Mouse (Mus musculus) spleen, adult 12 weeks (tissue): ENCODE measurements around the gene Tubb4b.

Experiments used
- DNase-seq: peaks from one replicate; pipeline ENCODE4 v3.0.0; 2022; ENCODE audit warnings: low spot score

The Tubb4b gene

DNA sequence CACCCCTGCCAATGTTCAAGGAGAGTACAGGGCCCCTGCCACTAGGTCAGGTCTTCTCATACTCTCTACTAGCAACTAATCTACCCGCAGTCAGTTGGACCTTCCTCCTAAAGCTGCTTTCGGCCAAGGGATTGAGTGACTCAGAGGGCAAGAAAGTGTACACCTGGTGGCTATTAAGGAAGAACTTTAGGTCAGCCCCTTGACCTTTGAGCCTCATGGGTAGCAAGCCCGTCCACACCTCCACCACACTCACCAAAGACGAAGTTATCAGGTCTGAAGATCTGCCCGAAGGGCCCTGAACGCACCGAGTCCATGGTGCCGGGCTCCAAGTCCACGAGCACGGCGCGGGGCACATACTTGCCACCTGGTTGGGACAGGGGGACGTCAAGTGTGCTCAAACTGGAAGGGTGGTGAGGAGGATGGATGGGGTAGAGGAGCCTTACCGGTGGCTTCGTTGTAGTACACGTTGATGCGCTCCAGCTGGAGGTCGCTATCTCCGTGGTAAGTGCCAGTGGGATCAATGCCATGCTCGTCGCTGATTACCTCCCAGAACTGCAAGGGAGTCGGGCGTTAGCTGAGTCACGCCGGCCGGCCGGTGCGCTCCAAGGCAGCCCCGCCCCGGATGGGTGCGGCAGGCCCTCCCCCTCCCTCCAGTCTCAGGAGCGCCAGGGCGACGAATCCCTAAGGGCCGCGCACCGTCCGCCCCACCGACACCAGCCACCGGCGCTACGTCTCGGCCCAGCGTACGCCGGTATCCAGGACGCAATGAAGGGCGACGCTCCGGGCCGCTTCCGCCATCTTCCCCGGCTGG is 616 bp downstream of the Tubb4b start:
- DNase-seq = peak; percentile 87

- DNase-seq = no peak
Observed at GRCm38 (mm10) chr2:25221331-25221772, 3.1 kb downstream of the Tubb4b start.

GRCm38 (mm10) chr2:25218445-25218844 is 6.1 kb downstream of the Tubb4b start, which contains the start of gene Fam166a:
Fam166a (plus strand) TSS chr2:25218745.
- no peak for DNase-seq

DNA sequence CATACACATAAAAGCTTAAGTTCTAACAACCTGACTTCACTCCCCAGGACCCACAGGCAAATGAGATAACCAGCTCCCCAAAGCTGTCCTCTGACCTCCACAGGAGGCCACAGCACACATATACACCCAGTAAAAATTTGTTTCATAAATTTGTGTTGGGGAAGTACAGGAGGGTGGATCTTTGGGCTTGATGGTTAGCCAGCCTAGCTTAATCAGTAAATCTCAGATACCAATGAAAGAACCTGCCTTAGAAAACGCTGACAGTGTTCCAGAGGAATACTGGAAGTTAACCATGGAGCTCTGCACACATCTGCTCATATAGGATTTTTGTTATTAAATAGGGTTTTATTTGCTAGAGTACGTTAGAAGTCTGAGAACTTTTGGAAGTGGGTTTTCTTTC is 6.8 kb downstream of the Tubb4b start:
- no peak for DNase-seq

DNA sequence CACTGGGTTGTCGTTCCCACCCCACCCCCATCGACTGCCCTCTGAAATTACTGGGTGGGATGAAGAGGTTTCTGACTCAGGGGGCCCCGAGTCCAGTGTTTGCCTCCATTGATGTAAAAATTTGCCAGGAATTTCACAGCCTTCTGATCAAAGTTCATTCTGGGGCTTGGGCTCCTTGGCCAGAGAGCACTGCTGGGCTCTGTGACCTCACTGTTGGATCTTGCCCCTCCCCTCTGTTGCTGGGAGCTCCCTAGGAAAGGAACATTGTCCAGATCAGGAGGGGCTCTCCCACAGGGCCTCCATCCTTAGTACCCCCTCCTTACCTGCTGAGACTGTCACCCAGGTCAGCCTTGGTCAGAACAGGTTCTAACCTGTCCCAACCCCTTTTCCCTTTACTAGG is 10.1 kb downstream of the Tubb4b start, which contains the start of gene Stpg3:
TSS of gene Stpg3 (minus strand) at position 194 of the 400 bp plus-strand sequence.
- DNase-seq = no peak

DNA sequence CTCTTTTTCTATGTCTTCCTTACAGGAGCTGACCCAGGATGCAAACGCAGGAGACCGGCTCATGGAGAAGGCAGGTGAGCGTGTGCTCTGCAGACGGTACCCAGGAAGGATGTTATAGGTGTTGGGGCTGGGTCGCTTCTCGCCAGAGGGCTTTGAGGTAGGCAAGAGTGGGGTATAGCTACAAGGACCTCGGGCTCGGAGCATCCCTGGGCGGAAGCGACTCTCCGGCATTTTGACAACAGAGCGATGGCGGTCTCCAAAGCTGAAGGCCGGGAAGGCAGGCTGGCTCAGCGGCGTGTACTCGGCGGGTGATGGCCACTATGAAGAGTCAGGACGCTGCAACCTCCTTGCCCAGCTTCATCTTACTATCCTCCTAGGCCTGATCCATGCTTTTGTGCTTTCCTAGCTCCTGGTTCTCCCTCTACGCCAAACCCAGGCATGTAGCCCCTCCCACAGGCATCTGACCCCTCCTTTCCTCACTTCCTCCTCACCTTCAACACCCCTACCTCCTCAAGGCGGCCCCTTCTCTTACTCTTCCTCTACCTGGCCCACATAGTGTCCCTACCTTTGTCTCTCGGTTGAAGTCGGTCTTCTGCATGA is 11.1 kb downstream of the Tubb4b start:
- no peak for DNase-seq

DNA sequence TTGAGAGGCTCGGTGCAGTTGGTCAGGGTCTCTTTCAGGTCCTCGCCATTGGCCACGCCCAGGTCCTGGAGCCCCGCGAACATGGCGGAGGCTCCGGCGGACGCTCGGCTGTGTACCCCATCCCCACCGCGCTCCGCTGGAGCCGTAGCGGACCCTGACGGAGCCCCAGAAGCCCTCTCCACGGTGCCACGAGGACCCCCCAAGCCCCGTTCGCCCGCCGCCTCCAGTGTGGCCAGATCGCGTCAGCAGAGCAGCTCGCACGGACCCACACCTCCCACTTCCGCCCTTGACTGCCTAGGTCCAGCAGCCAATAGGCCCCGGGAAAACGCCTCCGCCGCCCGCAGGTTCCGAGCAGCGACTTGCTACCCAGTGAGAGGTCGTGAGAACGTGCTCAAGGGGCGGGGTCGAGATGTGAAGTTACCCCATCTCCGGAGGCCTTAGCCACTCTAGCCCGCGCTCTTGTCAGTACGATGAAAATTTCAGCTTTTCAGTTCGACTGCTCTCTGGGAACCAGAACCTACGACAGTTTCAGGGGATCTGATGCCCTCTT is 13.3 kb downstream of the Tubb4b start, which contains the start of gene Nelfb:
TSS of gene Nelfb (minus strand) at position 369 of the 550 bp plus-strand sequence.
- DNase-seq = peak; percentile 81

DNA sequence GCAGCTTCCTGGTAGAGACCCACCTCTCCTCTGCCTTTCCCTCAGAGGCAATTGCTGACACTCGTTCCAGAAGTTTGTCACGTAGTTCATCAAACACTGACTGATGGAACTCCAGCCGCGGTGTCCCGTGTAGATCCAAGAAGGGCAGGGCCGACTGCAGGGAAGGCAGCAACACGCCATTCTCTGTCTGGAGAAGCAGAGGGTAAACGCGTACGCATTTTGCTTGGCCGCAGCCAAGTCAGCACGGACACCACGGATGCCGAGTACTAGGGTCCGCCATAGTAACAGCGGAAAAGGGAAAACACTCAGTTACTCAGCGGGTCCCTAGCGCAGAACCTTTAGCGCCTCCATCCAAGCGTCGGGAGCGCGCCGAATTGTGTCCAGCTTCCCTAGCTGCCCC is 13.8 kb downstream of the Tubb4b start:
- DNase-seq = peak; percentile 15

GRCm38 (mm10) chr2:25207593-25207992 is 16.9 kb downstream of the Tubb4b start:
- no peak for DNase-seq

- peak; percentile 29 for DNase-seq
Observed at GRCm38 (mm10) chr2:25203631-25204214, 20.8 kb downstream of the Tubb4b start.

- no peak for DNase-seq
Observed at GRCm38 (mm10) chr2:25200631-25201030, 23.9 kb downstream of the Tubb4b start.

DNA sequence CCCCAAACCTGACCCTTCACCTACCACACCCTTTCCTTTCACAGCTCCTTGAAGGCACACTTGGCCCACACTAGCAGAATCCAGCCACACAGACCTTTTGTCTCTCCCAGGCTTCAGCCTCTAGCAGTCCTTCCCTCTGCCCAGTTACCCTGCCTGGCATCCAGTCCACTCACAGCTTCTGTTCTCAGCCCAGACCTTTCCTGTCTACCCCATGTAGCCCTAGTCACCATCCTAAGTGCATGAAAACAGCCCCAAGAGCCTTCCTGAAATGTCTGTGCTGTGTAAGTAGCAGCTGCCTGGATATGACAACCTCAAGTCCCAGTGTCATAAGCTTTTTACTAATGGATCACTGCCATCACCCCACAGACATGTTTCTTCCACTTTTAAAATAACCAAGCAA is 26.6 kb downstream of the Tubb4b start:
- DNase-seq = no peak

GRCm38 (mm10) chr2:25197191-25197590 is 27.3 kb downstream of the Tubb4b start:
- DNase-seq = no peak

DNA sequence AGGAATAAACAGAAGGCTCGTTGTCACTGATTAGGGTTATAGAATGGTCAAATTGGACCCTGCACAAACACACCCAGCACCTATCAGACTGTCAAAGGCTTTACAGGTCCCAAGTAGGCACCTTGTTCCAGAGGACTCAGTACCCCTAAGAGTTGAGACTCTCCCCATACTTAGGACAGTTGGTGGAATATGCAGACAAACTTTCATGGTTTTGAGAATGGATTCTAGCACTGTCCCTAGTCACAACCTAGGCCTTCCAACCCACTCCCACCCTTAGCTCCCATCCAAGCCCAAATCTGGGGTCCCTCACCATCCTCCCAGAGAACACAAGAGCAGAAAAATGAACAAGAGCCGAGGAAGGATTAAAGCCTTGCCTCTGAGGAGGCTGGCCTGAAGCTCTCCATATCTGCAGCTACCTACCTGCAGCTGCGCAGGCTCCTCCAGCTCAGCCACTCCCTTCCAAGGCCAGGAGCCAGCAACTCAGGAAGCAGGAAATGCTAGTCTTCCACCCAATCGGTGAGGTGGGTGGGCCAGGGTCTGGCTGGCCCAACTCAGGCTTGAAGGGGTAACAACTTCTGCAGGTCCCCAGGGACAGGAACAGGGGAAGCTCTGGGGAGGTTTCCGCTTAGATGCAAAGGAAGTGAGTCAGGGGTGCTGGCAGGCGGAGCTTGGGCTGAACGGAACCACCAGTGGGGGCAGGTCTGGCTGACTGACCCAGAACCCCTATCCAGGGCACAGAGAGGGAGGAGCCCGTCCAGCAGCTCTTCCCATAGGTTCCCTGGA is 28.1 kb downstream of the Tubb4b start, which contains the start of gene Tor4a:
TSS of gene Tor4a (minus strand) at position 715 of the 783 bp plus-strand sequence.
- peak; percentile 71 for DNase-seq

GRCm38 (mm10) chr2:25195211-25196156 is 29.0 kb downstream of the Tubb4b start:
- DNase-seq = peak; percentile 64

GRCm38 (mm10) chr2:25194486-25195171 is 29.9 kb downstream of the Tubb4b start:
- DNase-seq = no peak

- DNase-seq = no peak
Observed at GRCm38 (mm10) chr2:25194006-25194405, 30.5 kb downstream of the Tubb4b start.

DNA sequence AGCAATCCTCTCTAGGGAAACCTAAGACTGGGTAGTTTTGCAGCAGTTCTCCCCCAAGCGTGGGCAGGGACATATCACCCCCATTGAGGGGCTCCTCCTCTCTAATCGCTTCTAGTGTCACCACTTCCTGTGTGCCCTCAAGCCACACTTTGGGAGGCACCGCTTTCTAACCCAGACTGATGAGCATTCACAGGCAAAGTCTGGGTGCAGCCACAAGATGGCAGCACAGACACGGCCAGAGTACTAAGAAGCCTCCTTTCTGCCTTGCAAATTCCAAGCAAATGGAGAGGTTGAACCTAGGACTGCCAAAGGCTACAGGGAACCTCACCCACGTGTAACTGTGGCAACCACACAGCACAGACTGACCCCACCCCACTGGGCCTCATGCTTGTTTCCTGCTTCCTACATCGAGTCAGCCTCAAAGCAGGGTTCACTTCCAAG is 31.2 kb downstream of the Tubb4b start:
- peak; percentile 71 for DNase-seq

DNA sequence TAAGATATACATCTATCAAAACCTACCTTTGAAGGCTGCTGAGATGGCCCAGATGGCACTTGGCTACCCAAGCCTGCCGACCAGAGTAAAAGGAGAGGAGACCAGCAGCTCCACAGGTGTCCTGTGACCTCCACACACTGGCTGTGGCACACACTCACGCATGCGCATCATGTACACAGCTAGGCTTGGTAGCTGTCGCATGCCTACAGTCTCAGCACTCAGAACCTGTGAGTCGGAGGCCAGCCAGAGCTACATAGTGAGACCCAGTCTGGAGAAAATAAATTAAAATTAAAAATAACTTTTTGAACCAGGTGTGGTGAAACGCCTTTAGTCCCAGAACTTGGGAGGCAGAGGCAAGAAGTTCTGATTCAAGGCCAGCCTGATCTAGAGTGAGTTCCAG is 36.7 kb downstream of the Tubb4b start:
- DNase-seq = no peak

DNA sequence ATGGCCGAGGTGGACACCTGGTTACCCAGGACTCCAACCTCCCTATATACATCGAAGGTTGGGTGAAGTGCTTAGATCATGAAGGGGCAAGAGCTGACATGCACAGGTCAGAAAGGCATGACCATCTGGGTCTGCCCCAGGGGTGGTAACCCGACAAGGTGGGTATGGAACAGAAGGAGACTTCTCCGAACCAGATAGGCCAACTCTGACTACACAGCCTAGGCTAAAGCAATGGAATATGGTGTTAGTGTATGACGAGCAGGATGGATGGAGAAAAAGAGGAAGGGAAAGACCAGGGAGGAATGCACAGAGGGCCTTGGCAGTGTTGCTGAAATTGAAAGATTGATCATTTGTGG is 37.9 kb downstream of the Tubb4b start:
- no peak for DNase-seq
